Mouse (Mus musculus) neural tube, embryonic 15.5 days (tissue): Measurements from ENCODE around the gene Creb5. TPM values are rescaled to one million over a fixed set of nuclear protein-coding genes. Genes with fewer than 3 reads are reported as not detected.

Source experiments
- ATAC-seq: fragments of 200-750 bp; cut with Nextera tagmentation; 2 replicates; pipeline ENCODE4 v1.8.0; 2017; ENCODE audit warnings: mild to moderate bottlenecking, moderate TSS enrichment, moderate library complexity; ENCODE audit not compliant: low FRiP score
- H3K27ac ChIP-seq: fragments of 300-500 bp; sonication (generic); replicated peaks from 2 replicates; pipeline ENCODE4 v1.5.1; 2015; ENCODE audit warnings: mild to moderate bottlenecking, inconsistent platforms
- H3K27me3 ChIP-seq: fragments of 300-500 bp; sonication (generic); replicated peaks from 2 replicates; pipeline ENCODE4 v1.6.1; 2015; ENCODE audit warnings: inconsistent platforms
- H3K36me3 ChIP-seq: fragments of 300-500 bp; sonication (generic); 2 replicates; pipeline ENCODE4 v1.6.1; 2015; ENCODE audit warnings: inconsistent platforms
- H3K4me1 ChIP-seq: fragments of 300-500 bp; sonication (generic); 2 replicates; pipeline ENCODE4 v1.6.1; 2015; ENCODE audit warnings: inconsistent platforms
- H3K4me2 ChIP-seq: fragments of 300-500 bp; sonication (generic); 2 replicates; pipeline ENCODE4 v1.6.1; 2015; ENCODE audit warnings: inconsistent platforms, mild to moderate bottlenecking, moderate library complexity
- H3K4me3 ChIP-seq: fragments of 300-500 bp; sonication (generic); replicated peaks from 2 replicates; pipeline ENCODE4 v1.5.1; 2015; ENCODE audit warnings: mild to moderate bottlenecking, inconsistent platforms
- H3K9ac ChIP-seq: fragments of 300-500 bp; sonication (generic); replicated peaks from 2 replicates; pipeline ENCODE4 v1.6.1; 2015; ENCODE audit warnings: mild to moderate bottlenecking, inconsistent platforms
- H3K9me3 ChIP-seq: fragments of 300-500 bp; sonication (generic); replicated peaks from 2 replicates; pipeline ENCODE4 v1.6.1; 2016; ENCODE audit warnings: inconsistent platforms
- WGBS: fragments of 180-500 bp; shearing (Covaris S2); methylation state at CpG from one replicate; pipeline ENCODE4 v1.1.7; 2015; ENCODE audit warnings: mixed read lengths; 5-methylcytosine and 5-hydroxymethylcytosine counted together
- polyA plus RNA-seq: library from polyadenylated mRNA; unstranded; fragments of >200 nt; fragmentation: Nextera tagmentation; extraction: Ambion mirVana; gene quantifications from 2 replicates; pipeline ENCODE4 v1.2.1, GENCODE M21; 2015

Creb5 gene
- polyA plus RNA-seq, 1 experiment from 2014 or later: 5.7 TPM

- WGBS: 41% methylated on average over 11 of the region's 11 CpGs
- peak; percentile 66 for ATAC-seq
- no peak overlapping the region for H3K4me3 ChIP-seq
- no peak overlapping the region for H3K9ac ChIP-seq
- H3K4me2 ChIP-seq: no peak overlapping the region
- no peaks in the 10 kb centered on the region; the same call in 1 of the 2 replicates for H3K27me3 ChIP-seq
- H3K36me3 ChIP-seq: no peaks in the 10 kb centered on the region
- H3K9me3 ChIP-seq: no peaks in the 10 kb centered on the region
- peaks cover 14% of the 10 kb centered on the region for H3K4me1 ChIP-seq
- H3K27ac ChIP-seq: no peak overlapping the region
Measured at GRCm38 (mm10) chr6:53662858-53663833, 376.1 kb downstream of the Creb5 start.

- H3K27me3 ChIP-seq: no peaks in the 10 kb centered on the region; the same call in 1 of the 2 replicates
- WGBS: 76% methylated on average over 1 of the region's 1 CpGs
- no peak overlapping the region for H3K4me3 ChIP-seq
- H3K9ac ChIP-seq: no peak overlapping the region
- H3K4me1 ChIP-seq: peaks cover 14% of the 10 kb centered on the region
- H3K36me3 ChIP-seq: no peaks in the 10 kb centered on the region
- no peak for ATAC-seq
- no peak overlapping the region for H3K27ac ChIP-seq
- no peaks in the 10 kb centered on the region for H3K9me3 ChIP-seq
- H3K4me2 ChIP-seq: no peak overlapping the region
Measured at GRCm38 (mm10) chr6:53664759-53665158, 377.7 kb downstream of the Creb5 start.

GRCm38 (mm10) chr6:53666503-53666902 is 379.4 kb downstream of the Creb5 start:
- WGBS: 75% methylated on average over 5 of the region's 5 CpGs
- no peak overlapping the region for H3K4me3 ChIP-seq
- ATAC-seq: no peak
- H3K27me3 ChIP-seq: no peaks in the 10 kb centered on the region
- H3K36me3 ChIP-seq: no peaks in the 10 kb centered on the region
- no peak overlapping the region for H3K27ac ChIP-seq
- H3K9me3 ChIP-seq: no peaks in the 10 kb centered on the region
- peaks cover 14% of the 10 kb centered on the region for H3K4me1 ChIP-seq
- H3K9ac ChIP-seq: no peak overlapping the region
- H3K4me2 ChIP-seq: no peak overlapping the region

- ATAC-seq: no peak
- Histone ChIP-seq H3K27me3 (no peaks in the 10 kb centered on the region), H3K4me3 (no peak overlapping the region), H3K4me2 (no peak overlapping the region), H3K9me3 (no peaks in the 10 kb centered on the region), H3K36me3 (no peaks in the 10 kb centered on the region), H3K9ac (no peak overlapping the region), H3K27ac (no peak overlapping the region), H3K4me1 (peaks cover 7% of the 10 kb centered on the region)
- WGBS: 87% methylated on average over 1 of the region's 1 CpGs
Measured at GRCm38 (mm10) chr6:53678307-53678706, 391.2 kb downstream of the Creb5 start.

GRCm38 (mm10) chr6:53680046-53680445 is 393.0 kb downstream of the Creb5 start:
- H3K36me3 ChIP-seq: no peaks in the 10 kb centered on the region
- H3K4me1 ChIP-seq: peaks cover 7% of the 10 kb centered on the region
- no peak overlapping the region for H3K9ac ChIP-seq
- H3K4me3 ChIP-seq: no peak overlapping the region
- whole genome bisulfite sequencing: 93% methylated on average over 8 of the region's 8 CpGs
- H3K27me3 ChIP-seq: no peaks in the 10 kb centered on the region
- no peak overlapping the region for H3K27ac ChIP-seq
- H3K4me2 ChIP-seq: no peak overlapping the region
- H3K9me3 ChIP-seq: no peaks in the 10 kb centered on the region
- no peak for ATAC-seq

GRCm38 (mm10) chr6:53684416-53684815 is 397.3 kb downstream of the Creb5 start:
- Histone ChIP-seq H3K9me3 (no peaks in the 10 kb centered on the region), H3K27ac (no peak overlapping the region), H3K4me3 (no peak overlapping the region), H3K4me2 (no peak overlapping the region), H3K4me1 (no peaks in the 10 kb centered on the region), H3K36me3 (no peaks in the 10 kb centered on the region), H3K9ac (no peak overlapping the region), H3K27me3 (no peaks in the 10 kb centered on the region)
- WGBS: 64% methylated on average over 2 of the region's 2 CpGs
- no peak for ATAC-seq

- Histone ChIP-seq H3K9ac (no peak overlapping the region), H3K27ac (no peak overlapping the region), H3K27me3 (no peaks in the 10 kb centered on the region), H3K9me3 (no peaks in the 10 kb centered on the region), H3K4me3 (no peak overlapping the region), H3K4me1 (no peaks in the 10 kb centered on the region), H3K4me2 (no peak overlapping the region), H3K36me3 (no peaks in the 10 kb centered on the region)
- ATAC-seq: no peak
- WGBS: 90% methylated on average over 14 of the region's 14 CpGs
Measured at GRCm38 (mm10) chr6:53685323-53685722, 398.3 kb downstream of the Creb5 start.

GRCm38 (mm10) chr6:53688762-53689477 is 401.9 kb downstream of the Creb5 start:
- Histone ChIP-seq H3K27me3 (no peaks in the 10 kb centered on the region), H3K36me3 (no peaks in the 10 kb centered on the region), H3K9me3 (no peaks in the 10 kb centered on the region), H3K27ac (no peak overlapping the region), H3K4me3 (no peak overlapping the region), H3K4me2 (no peak overlapping the region), H3K4me1 (no peaks in the 10 kb centered on the region), H3K9ac (no peak overlapping the region)
- no peak for ATAC-seq
- WGBS: 59% methylated on average over 7 of the region's 7 CpGs

GRCm38 (mm10) chr6:53691006-53691405 is 403.9 kb downstream of the Creb5 start:
- no peak overlapping the region for H3K4me3 ChIP-seq
- no peaks in the 10 kb centered on the region for H3K4me1 ChIP-seq
- H3K4me2 ChIP-seq: no peak overlapping the region
- H3K27me3 ChIP-seq: no peaks in the 10 kb centered on the region
- no peaks in the 10 kb centered on the region for H3K9me3 ChIP-seq
- H3K27ac ChIP-seq: no peak overlapping the region
- no peaks in the 10 kb centered on the region for H3K36me3 ChIP-seq
- 95% methylated on average over 1 of the region's 1 CpGs for WGBS
- ATAC-seq: no peak
- no peak overlapping the region for H3K9ac ChIP-seq

GRCm38 (mm10) chr6:53695216-53695615 is 408.1 kb downstream of the Creb5 start:
- WGBS: 56% methylated on average over 9 of the region's 9 CpGs
- Histone ChIP-seq H3K9me3 (no peaks in the 10 kb centered on the region), H3K27ac (no peak overlapping the region), H3K4me2 (no peak overlapping the region), H3K36me3 (no peaks in the 10 kb centered on the region), H3K4me1 (peaks cover 10% of the 10 kb centered on the region; the same call in 1 of the 2 replicates), H3K27me3 (no peaks in the 10 kb centered on the region), H3K4me3 (no peak overlapping the region), H3K9ac (no peak overlapping the region)
- no peak for ATAC-seq

- Histone ChIP-seq H3K4me1 (peaks cover 10% of the 10 kb centered on the region; the same call in 1 of the 2 replicates), H3K4me2 (no peak overlapping the region), H3K27ac (no peak overlapping the region), H3K4me3 (no peak overlapping the region), H3K9ac (no peak overlapping the region), H3K9me3 (no peaks in the 10 kb centered on the region), H3K36me3 (no peaks in the 10 kb centered on the region), H3K27me3 (no peaks in the 10 kb centered on the region)
- no peak for ATAC-seq
- 36% methylated on average over 6 of the region's 6 CpGs for WGBS
Measured at GRCm38 (mm10) chr6:53696471-53696870, 409.4 kb downstream of the Creb5 start.

GRCm38 (mm10) chr6:53696921-53697320 is 409.9 kb downstream of the Creb5 start:
- Histone ChIP-seq H3K4me1 (peaks cover 10% of the 10 kb centered on the region; the same call in 1 of the 2 replicates), H3K9ac (no peak overlapping the region), H3K27me3 (no peaks in the 10 kb centered on the region), H3K27ac (no peak overlapping the region), H3K4me2 (no peak overlapping the region), H3K36me3 (no peaks in the 10 kb centered on the region), H3K4me3 (no peak overlapping the region), H3K9me3 (no peaks in the 10 kb centered on the region)
- no peak for ATAC-seq
- 67% methylated on average over 6 of the region's 6 CpGs for WGBS
